Mouse (Mus musculus) CD4-positive helper T cell, adult 2 months (primary cell): ENCODE data around the gene Cdc42ep2.

Source experiments
- DNase-seq: peaks from one replicate; pipeline ENCODE4 v3.0.0-alpha.2; 2012; ENCODE audit warnings: low read depth, missing footprints, low spot score

Cdc42ep2 gene

DNA sequence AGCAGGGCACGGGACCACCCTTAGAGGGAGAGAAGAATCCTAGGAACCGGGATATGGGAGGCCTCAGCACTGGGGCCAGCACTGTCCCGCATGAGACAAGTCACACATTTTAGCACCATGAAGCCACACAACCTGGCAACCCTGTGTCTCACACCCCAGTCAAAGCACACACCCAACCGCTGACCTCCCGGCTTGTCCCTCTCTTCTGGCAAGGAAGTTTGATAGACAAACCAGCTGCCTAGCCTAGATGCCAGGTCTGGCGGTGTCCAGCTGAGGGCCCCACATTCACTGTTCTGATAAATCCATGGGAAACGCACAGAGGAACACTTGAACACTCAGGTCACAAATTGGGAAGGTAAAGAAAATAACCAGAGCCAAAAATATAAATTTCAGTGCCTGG is 18.0 kb upstream of the Cdc42ep2 start:
- DNase-seq, result no peak

DNA sequence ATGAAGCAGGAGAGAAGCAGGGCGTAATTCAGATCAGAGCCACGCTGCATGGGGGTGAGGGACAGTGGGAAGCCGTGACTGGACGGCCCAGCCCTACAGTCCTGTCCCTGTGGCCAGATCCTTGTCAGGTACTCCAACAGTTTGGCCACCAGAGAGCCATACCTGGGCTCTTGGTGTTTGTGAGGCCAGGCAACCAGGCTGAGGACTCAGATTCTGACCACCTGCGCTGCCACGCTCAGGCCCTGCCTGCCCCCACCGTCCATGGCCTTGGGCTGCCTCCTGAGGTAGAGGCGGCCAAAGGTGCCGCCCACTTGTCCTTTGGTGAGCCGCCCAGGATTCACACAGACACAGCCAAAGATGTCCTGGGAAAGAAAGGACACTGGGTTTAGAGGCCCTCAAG is 16.0 kb upstream of the Cdc42ep2 start:
- no peak for DNase-seq

DNA sequence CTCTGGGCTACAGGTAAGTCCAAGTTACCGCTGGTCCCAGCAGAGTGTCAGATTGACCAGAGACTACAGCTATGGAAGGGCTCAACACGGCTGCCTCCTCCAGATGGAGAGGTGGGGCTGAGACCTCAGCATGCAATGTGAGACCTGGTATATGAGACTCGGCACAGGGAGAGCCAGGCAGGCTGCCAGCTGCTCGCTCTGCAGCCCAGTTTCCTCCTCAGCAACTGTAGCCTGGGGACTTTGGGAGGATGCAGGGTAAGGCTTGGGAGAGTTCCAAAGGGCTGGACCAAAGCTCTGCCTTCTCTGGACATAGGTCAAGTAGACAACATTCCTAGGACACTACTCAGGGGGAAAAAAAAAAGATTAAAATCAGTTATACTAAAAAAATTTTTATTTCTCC is 15.6 kb upstream of the Cdc42ep2 start:
- no peak for DNase-seq

DNA sequence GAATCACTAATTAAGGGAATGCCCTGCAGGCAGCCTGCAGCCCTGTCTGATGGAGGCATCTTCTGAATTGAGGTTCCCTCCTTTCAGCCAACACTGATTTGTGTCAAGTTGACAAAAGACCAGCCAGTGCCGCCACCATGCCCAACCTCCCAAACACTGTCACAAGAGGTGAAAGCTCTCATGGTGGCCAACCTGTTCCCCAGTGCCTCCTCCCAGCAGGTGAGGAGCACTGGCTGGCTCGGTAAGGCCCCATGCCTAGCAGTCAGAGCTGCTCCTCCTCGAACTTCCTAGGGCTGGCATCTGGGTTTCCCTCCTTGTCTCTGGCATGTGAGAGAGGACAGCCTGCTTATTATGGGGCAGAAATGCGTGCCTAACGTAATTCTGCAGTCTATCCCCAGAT is 15.1 kb upstream of the Cdc42ep2 start:
- no peak for DNase-seq

DNA sequence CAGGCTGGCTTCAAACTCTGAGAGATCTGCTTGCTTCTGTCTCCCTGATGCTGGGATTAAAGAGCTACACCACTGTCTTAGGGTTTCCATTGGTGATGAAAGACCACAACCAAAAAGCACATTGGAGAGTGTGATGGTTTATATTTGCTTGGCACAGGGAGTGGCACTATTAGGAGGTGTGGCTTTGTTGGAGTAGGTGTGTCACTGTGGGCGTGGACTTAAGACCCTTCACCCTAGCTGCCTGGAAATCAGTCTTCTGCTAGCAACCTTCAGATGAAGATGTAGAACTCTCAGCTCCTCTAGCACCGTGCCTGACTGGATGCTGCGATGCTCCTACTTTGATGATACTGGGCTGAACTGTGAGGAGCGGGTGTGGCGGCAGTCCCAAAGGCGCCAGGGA is 13.9 kb upstream of the Cdc42ep2 start:
- DNase-seq, result no peak

DNA sequence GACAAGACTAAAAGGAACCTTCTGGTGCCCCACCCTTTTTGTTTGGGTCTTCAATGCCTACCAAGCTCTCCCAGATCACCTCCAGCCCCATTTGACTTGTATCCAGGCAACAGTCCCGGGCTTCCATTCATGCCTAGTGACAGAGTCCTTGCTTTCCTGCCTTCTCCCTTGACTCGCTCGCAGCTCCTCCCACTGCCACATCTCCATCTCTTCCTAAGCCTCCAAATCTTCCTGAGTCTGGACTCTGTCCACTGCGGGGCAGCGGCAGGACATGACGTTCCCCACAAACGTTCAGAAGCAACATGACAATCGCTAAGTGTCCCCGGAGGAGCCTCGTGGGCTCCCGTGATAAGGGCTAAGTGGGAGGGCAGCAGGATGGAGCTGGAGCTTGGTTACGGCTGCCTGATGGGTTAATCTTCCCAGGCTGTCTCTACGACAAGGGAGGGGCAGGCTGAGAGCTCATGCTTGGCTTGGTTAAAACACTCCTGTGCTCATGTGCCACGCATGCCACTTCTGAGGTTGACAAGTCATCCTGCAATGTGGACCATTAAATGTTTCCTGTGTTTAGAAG is 13.3 kb upstream of the Cdc42ep2 start:
- DNase-seq, result no peak

DNA sequence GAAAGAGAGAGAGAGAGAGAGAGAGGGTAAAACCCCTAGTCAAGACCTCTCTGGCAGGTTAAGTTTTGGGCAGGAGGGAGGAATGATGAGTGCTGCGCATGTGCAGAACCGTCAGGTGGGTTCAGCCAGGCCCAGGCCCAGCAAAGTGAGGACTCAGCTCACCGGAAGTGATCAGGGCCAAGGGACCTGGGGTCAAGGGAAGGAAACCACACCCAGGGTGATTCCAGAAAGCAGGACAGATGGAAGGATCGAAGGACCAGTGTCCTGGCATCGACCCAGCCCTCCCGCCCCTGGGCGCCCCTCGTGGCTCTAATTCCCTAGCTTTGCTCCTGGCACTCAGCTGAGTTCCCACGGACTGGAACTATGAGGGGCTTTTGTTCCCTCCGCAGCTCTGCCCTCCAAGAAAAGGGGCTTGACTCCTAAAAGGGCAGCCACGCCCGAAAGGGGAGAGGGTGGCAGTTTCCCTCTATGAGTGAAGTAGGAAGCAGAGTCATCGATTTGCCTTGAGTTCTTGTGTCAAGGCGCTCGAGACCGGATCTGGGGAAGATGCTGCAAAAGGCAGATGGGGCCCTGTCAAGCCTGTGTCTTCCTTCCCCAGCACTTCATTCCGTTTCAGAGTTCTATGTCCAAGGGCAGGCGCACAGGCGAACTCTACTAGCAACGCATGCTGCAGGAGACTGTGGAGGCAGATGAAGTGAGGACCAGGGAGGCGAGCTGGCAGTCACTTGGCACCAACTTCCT is 12.6 kb upstream of the Cdc42ep2 start:
- no peak for DNase-seq

DNA sequence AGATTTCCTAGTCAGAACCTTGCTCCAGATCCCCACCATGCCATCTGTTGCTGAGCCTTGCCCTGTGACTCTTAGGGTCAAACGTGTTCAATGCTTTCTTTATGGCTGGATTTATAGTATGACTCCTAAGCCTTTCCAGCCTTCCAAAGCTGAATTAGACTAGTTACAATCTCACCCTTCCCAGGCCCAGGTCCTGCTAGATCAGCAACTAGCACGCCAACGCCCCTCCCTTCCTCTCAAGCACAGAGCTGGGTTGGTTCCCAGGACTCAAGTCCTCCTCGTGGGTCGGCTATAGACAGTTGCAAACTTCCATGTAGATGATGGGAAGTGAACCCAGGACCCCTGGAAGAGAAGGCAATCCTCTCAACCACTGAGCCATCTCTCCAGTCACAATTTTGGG is 11.1 kb upstream of the Cdc42ep2 start:
- DNase-seq, result no peak

DNA sequence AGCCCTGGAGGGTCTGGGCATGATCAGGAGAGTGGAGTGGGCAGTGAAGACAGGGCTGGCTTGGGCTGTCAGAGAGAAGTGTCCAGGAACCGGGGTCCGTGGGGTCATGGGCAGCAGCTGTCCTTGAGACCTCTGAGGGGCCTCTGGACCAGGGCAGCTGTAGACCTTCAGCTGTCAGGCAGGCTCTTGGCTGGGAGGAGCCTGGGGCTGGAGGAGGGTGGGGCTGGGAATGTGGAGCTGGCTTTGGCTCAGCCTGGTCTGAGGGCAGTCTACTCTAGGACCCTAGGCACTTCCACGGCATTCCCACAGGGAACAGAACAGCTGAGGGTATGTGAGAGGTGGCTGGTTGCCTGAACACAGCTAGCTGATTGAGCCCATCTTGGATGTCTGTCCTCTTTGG is 10.7 kb upstream of the Cdc42ep2 start:
- no peak for DNase-seq

DNA sequence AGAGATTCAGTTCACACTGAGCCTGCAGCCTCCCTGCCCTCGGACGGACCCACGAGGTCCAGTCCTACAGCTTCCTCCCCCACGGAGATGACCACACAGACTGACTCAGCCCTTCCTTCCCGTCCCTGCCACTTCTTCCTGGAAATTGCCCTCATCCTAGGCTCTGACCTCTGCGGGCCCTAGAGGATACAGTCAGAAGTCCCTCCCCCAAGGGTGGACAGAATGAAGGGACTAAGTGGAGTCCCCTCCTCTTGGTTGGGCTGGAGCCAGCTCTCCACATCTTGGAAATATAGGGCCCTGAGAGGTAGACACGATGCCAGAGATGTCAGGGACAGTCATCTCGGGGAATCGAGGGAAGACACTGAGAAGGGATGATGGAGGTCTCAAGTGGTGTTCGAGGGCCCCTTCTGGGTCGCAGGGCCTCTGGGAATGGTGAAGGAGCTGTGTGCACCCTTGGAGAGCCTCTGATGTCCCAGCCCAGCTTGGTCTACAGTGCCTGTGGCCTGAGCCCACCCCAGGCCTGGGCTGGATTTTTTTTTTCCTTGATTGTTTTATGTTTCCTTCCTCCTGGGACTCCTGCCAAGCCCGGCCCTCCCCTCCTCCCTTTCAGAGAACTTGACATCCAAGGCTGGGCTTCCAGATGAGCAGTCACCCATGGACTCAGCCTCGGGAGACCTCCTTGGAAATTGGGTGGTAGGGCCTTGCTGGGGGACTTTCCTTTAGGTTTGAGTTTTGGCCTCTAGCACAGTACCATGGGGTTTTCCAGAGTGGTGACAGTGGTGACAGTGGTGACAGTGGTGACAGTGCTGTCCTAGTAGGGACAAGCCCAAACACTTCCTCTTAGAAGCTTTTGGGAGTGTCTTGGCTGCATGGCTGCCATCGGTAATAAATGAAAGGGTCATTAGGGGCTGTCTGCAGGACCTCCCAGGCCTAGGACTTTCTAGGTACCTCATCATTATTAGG is 5.3 kb upstream of the Cdc42ep2 start:
- DNase-seq, result no peak

DNA sequence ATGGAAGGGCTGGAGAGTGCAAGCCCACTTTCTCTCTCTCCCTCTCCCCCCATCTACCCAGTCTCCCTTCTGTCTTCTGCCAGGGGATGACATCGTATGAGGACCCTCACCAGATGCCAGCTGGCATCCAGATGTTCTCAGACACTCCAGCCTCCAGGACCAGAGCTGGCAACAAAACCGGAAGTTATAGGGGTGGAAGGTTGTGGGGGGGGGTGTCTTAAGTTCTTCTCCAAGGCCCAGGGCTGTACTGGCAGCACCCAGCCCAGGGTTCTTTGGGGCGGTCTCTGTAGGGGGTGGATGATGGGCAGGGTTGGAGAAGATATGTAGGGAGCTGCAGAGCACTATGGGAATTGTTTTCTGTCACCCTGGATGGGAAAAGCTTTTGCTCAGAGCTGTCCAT is 3.9 kb upstream of the Cdc42ep2 start:
- no peak for DNase-seq

DNA sequence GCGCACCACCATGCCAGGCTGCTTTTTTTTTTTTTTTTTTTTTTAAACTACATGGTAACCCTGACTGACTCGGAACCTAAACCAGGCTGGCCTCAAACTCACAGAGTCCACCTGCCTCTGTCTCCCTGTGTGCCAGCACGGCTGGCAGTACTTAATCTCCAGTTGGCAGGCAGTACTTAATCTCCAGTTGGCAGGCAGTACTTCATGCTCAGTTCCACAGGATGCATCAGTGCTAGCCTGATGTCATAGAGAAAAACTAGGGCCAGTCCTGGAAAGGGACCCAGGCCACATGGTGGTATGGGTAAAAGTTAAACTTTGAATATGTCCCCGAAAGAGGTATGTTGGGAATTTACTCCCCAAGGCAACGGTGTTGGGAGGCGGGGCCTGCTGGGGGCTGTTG is 3.5 kb upstream of the Cdc42ep2 start:
- DNase-seq, result no peak

DNA sequence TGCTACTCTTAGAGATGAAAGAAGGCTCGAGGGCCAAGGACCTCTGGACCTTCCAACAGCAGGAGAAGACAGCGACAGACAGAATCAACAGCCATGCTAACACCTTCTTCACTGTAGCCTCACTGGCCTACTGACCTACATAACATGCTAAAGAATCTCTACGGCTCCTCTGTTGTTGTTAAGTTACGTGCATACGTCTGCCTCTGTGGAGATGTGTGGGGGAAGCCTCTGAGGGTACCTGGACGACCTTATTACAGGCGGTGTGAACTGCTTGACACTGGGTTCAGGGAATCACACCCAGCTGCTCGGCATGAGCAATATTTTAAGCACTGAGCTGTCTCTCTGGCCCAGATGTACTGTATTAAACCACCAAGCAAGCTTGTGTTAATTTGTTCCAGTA is 2.9 kb upstream of the Cdc42ep2 start:
- no peak for DNase-seq

DNA sequence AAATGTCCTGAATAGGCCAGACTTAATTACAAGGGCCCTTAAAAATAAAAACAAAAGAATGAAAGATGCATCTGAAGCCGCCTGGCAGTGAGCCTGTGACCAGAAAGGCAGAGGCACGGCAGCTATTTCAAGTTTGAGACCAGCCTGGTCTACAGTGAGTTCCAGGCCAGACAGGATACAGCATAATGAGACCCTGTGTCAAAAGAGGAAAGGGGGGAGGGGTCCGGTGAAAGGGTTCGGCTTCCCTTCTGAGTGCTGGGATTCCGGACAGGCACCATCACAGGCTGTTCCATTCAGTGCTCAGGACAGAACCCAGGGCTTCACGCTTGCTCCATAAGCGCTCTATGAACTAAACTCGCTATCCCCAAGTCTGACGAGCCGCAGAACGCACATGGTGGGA is 2.4 kb upstream of the Cdc42ep2 start:
- no peak for DNase-seq

DNA sequence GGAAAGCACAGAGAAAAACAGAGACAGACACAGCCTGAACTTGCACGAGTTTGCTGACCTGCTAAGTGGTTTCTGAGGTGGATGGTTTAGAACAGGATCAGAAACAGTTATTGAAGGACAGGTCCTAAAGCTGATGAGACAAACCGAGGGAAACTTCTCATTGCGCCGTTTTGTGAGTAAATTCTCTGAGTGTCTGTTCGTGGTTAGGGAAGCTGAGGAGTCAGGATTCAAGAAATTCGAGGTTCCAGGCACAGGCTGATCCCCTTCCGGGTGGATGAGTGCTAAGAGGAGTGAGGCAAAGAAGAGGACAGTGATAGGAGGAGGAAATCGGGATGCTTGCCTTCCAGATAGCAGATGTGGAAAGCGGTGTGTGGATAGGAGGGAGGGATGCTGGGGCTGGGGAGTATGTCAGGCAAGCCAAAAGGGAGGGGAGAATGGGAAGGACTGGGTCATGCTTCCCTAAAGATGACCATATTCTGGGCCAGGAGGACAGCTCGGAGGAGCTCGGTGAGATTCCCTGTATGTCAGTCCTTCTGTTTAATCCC is 767 bp upstream of the Cdc42ep2 start:
- DNase-seq, result no peak

DNA sequence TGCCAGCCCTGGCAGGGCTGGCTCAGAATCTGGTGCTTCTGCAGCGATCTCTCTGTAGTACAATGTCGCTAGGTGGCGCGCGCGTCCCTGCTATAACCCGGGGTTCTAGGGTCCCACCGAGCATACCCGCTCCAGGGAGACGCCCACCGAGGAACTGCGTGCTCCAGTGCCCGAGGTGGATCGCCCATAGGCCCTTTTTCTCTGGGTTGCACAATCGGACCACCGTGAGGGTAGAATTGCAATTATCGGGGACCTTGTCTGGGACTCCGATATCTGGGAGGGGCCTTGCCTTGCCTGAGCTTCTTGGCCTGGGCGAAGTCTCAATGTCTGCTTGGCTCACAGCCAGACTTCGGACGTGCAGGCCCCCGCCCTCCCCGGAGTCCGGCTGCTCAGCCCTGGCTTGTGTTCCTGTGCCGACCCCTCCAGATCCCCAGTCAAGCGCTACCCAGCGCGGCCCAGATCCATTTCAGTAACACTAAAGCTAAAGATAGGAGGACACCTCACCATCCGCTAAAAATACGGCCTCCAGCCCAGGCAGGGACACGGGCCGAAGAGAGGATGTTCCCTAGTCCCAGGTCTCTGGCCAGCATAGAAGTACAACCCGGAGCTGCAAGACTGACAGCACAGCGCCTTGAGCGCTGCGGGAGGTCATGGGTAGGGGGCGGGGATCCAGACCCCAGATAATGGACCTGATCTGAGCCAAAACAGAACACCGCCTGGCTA is 465 bp downstream of the Cdc42ep2 start:
- DNase-seq, result peak; percentile 81

DNA sequence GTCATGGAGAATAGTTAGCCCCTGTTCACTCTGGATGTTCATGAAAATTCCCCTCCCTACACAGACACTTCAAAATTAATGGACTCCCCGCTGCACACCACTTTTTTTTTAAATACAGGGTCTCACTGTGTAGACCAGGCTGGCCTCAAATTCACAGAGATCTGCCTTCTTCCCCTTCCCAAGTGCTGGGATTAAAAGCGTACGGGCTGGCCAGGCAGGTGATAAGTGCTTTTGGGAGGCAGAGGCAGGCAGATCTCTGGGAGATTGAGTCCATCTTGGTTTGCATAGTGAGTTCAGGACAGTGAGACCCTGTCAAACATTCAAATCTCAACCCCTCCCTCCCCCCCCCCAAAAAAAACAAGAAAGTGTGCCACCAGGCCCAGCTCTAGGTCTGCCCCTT is 1.7 kb downstream of the Cdc42ep2 start:
- no peak for DNase-seq

DNA sequence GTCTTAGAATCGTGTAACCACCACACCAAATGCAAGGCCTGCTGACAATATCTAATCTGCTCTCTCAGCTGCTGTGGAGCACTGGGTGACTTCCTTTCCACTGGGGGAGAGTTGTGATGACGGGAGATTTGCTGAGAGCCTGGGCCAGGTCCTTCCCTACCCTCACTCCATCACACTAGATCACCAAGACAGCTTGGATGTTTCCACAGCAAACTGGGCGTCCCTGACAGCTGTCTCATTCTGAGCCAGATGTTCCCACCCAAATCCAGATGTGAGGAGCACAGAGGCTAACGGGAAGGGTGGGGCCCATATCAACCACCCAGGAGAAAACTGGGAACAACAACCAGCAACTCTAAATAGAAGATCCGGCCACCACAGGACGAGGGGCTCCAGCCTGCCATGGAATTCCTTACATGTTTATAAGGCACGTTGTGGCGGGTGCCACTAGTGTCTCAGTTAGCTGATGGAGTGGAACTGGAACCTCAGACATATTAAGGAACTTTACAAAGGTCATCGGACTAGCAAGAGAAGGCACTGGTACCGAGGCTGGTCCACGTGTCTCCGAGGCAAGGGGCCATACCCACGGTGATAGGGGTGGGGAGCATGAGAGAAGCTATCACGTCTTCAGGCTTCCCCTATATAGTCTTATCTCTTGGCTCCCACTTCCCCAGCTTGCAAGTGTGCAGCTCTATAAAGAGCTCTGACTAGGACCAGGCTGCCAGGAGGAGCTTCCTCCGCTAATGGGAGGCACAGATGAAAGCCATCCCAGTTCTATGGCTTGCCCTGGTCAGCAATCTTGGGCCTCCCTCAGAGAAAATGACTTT is 2.3 kb downstream of the Cdc42ep2 start:
- no peak for DNase-seq

DNA sequence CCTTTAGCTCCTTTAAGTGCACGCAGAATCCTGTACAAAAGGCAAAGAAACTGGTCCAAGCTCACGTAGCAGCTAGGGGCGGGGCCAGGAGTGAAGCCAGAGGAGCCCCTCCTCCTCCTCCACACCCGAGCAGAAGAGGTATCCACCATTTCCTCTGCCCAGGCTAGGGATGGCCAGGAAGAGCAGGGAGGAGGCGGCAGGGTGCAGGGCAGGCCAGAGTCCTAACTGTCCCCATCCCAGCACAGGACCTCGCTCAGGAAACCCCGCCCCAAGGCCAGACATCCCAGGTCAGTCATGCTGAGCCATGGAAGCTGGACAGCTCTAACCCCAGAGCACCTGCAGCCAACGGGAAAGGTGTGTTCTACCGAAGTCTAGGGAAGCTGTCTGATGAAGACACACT is 2.9 kb downstream of the Cdc42ep2 start:
- no peak for DNase-seq

DNA sequence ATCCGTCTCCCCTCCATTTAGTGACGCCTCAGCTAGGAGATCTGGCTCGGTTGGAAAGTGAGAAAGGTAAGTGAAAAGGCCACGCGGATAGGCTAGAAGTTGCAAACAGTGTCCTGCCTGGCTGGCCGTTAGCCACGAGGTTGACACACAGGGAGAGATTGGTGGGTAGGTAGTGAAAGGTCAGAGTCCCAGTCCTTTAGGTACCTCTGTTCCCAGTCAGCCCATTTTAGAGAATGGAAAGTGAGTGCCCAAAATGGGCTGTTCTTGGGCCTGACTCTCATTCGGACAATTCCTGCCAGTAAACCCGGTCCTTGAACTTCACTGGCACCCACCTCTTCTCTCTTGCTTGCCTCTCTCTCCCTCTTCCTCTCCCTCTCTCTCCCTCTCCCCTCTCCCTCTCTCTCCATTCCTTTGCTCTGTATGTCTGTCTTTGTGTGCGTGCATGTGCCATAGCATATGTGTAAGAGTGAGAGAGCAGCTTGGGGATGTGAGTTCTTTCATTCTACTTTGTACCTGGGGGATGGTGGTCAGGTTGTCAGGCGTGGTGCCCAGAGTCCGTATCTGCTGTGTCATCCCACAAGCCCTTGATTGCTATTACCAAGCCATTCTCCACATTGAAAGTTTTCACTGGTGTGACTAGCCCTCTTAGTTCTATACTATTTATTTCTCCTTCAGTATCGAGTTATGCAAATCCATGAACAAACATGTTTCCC is 11.5 kb downstream of the Cdc42ep2 start, which contains the start of gene Dpf2:
Dpf2 (minus strand) TSS at position 4 of the 713 bp plus-strand sequence.
- DNase-seq, result no peak
